Mouse (Mus musculus): Measurements from ENCODE around the gene Gpx1.

Gene Gpx1

GRCm38 (mm10) chr9:108340258-108341138 lies 1.8 kb downstream of the Gpx1 start:
- peak; percentile 83 for DNase-seq (ENCODE audit: low read depth)

GRCm38 (mm10) chr9:108341139-108341475 lies 2.4 kb downstream of the Gpx1 start:
- no peak for DNase-seq (ENCODE audit: low read depth)

DNA sequence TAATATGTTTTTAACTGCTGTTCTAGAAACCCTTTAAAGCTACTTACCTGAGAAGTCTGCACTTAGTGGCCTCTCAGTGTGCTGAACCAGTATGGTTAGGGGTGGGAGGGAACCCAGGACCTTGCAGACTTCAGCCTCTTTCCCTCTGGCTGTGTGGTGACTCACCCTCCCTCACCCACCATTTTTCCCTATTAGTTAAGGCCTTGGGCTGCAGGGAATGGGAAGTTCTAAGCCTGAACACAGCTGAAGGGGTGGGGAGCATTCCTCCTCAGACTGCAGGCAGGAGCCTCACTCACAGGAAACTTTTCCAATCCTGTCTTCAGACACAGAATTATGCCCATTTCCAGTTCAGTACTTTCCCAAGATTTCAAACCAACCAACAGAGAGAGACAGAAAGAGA lies 3.1 kb downstream of the Gpx1 start:
- DNase-seq (ENCODE audit: low read depth): no peak

GRCm38 (mm10) chr9:108342301-108342831 lies 3.7 kb downstream of the Gpx1 start:
- DNase-seq (ENCODE audit: low read depth): no peak

GRCm38 (mm10) chr9:108343331-108343730 lies 4.6 kb downstream of the Gpx1 start:
- DNase-seq (ENCODE audit: low read depth): no peak

- peak; percentile 46 for DNase-seq (ENCODE audit: low read depth)
Measured at GRCm38 (mm10) chr9:108343835-108344234, 5.1 kb downstream of the Gpx1 start.

DNA sequence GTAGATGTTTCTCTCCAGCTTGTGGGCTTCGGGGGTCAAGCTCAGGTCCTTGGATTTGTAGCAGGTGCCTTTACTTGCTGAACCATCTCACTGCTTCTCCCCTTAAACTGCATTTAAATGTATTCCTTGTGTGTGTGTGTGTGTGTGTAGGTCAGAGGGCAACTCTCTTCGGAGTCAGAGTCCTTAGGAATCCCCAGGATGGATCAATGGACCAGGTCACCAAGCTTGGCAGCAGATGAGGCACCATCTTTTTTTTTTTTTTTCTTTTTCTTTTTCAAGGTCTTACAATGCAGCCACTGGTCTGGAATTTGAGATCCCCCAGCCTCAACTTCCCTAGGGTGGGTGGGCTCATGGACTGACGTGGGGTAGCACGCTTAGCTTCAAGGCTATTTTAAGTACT lies 5.8 kb downstream of the Gpx1 start:
- DNase-seq (ENCODE audit: low read depth): no peak

DNA sequence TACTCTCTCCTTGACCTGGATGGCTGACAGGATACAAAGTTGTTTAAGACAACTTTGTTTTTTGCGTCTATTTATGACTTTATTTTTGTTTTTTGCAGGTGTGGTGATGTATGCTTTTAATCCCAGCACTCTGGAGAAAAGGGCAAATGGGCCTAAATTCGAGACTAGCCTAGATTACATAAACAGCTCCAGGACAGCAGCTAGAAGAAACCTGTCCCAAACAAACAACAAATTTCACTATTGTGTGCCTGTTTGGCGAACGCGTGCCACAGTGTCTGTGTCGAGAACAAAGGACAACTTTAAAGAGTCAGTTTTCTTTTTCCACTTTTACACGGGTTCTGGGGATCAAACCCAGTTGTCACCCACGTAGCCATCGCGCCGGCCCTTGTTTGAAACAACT lies 8.3 kb downstream of the Gpx1 start:
- no peak for DNase-seq (ENCODE audit: low read depth)

GRCm38 (mm10) chr9:108347540-108348289 lies 9.0 kb downstream of the Gpx1 start, which contains the start of gene Usp4:
Gene Usp4, plus strand, starts transcription at chr9:108347853.
- peak; percentile 70 for DNase-seq (ENCODE audit: low read depth)

DNA sequence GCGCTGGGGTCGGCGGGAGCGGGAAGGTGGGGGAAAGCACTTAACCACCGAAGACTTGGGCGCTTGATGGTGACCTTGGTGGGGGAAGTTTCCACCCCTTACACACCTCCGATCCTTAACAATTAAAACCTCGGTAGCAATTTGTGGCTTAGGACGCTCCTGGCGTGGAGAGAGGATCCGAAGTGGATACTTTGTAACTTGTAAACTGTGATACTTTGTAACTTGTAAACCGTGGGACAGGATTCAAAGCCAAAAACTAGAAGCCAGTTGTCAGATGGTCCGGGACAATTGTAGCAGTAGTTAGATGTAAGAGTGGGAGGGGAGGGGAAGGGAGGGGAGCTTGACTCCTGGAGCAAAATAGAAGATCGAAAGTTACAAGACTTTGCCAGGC lies 9.6 kb downstream of the Gpx1 start:
- DNase-seq (ENCODE audit: low read depth): no peak

- DNase-seq (ENCODE audit: low read depth): no peak
Measured at GRCm38 (mm10) chr9:108349727-108350126, 11.0 kb downstream of the Gpx1 start.

DNA sequence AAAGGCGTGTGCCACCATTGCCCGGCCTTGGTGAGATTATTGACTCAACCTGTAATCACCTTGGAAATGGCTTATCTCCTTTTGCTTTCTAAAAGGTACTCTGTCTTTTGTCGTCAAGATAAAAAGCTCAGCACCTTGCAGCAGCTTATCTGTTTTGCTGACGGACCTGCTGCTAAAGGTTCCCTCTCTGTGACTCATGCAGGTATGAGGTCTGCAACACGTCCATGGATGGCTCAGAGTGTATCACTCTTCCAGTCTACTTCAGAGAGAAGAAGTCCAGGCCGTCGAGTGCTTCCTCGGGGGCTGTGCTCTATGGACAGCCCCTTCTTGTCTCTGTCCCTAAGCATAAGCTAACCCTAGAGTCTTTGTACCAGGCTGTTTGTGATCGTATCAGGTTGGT lies 39.5 kb downstream of the Gpx1 start:
- no peak for DNase-seq (ENCODE audit: low read depth)

DNA sequence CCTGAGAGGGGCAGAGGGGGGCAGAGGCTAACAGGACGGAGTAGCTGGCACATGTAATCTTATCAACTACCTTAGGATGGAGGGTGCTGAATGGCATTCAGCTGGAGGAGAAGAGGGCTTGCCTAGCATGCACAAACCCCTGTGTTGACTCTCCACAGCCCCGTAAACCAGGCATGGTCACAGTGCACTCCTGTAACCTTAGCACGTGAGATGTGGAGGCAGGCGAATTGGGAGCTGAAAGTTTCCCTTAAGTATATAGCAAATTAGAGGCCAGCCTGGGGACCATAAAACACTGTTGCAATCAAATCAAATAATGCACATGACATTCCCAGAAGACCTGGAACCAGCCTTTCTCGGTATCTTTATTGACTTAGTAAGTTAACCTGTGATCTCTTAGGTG lies 40.0 kb downstream of the Gpx1 start:
- DNase-seq (ENCODE audit: low read depth): no peak

DNA sequence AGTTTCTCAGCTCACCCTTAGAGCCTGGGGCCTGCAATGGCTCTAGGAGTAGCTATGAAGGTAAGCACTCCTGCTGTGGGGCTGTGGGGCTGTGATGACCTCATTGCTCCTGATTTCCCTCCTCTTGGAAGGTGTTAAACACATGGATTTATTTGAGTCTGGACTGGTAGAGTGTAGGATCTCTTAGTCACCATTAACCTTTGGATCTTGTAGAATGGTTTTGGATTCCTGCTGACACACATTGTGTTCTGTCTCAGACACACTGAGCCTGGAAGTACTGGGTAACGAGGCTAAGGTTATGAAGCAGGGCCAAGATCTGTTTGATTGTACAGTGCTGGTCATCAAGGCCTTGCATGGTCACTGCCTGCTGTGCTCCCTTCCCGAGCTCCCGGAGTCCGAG lies 40.6 kb downstream of the Gpx1 start:
- DNase-seq (ENCODE audit: low read depth): no peak

DNA sequence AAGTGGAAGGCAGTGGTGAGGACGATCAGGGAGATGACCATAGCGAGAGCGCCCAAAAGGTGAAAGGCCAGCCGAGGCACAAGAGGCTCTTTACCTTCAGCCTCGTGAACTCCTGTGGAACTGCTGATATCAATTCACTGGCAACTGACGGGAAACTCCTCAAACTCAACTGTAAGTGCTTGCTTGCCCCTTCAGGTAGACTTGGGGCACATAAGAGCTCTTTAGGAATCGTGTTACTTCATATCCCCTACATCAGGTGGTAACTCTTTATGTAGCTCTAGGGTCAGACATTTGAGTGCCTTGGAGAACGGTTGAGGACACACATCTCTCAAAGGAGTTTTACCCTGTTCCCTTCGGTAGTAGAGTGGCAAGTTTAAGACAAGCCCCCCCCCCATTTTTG lies 42.7 kb downstream of the Gpx1 start:
- DNase-seq (ENCODE audit: low read depth): no peak

- DNase-seq (ENCODE audit: low read depth): no peak
Measured at GRCm38 (mm10) chr9:108385006-108385405, 46.3 kb downstream of the Gpx1 start.

GRCm38 (mm10) chr9:108386816-108387215 lies 48.1 kb downstream of the Gpx1 start:
- DNase-seq (ENCODE audit: low read depth): no peak

DNA sequence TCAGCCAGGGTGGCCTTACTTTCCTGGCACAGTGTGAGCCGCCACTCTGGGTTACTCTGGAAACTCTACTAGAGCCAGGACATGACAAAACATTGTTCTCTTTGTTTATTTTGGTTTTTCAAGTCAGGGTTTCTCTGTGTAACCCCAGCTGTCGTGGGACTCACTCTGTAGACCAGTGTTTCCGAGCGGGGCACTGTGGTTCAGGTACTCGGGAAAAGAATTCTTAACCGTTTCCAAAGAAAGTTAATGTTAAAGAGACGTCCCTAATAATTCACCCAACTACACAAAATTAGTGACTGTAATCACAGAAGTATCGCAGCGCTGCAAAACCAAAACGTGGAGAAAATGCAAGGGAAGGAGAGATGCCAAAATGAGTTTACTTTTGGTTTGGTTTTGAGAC lies 49.9 kb downstream of the Gpx1 start:
- DNase-seq (ENCODE audit: low read depth): no peak

DNA sequence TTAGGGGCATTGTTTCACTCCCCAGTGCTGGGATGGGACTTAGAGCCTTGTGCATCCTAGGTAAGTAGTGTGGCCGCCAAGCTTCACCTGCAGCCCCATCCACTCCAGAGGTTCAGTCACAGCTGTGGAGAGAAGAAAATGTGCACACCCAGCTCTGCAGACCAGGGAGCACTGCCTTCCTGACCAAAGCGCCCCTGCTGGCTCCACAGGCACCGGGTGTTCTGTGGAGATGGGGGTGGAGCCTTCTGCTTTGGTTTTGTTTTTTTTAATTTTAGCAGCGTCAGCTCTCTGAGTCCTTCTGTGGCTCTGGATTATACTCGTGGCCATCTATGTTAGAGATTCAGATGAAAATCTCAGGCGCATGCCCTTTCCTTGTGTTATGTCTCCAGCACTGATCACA lies 50.5 kb downstream of the Gpx1 start:
- DNase-seq (ENCODE audit: low read depth): no peak
